In genomic region chr3:144384648-144385047, GRCm38 (mm10) we compare ENCODE assay signal across 24 mouse cellular contexts.
"Had no signal": no experiment of that assay in that cellular context is flagged by ENCODE, and none has a peak within 500 bp of the region (broad histone marks: within the 10 kb centered on the region; RNA-seq: fewer than 3 reads in every experiment).

No protein-coding gene starts in this region.

- H3K9me3 ChIP-seq: heart, embryonic 13.5 days; heart, embryonic 15.5 days; hindbrain, embryonic 13.5 days; hindbrain, embryonic 15.5 days; kidney, embryonic 15.5 days; limb, embryonic 13.5 days; limb, embryonic 15.5 days had no signal

- H3K4me3 ChIP-seq: heart, adult 2 months; heart, embryonic 13.5 days; heart, embryonic 15.5 days; hindbrain, embryonic 13.5 days; hindbrain, embryonic 15.5 days; kidney, embryonic 15.5 days; limb, embryonic 13.5 days; limb, embryonic 15.5 days had no signal

- H3K27ac ChIP-seq: heart, adult 2 months; heart, embryonic 13.5 days; heart, embryonic 15.5 days; hindbrain, embryonic 13.5 days; hindbrain, embryonic 15.5 days; hindbrain, postnatal 0 days; kidney, embryonic 15.5 days; kidney, postnatal 0 days; limb, embryonic 13.5 days; limb, embryonic 15.5 days had no signal

- ATAC-seq: hindbrain, postnatal 0 days; intestine, embryonic 16.5 days had no signal

- DNase-seq: gastrocnemius, postnatal 14 days; gastrocnemius, postnatal 36 days; heart, adult 11 months; heart, adult 2 months; heart, postnatal 14 days; heart, postnatal 36 days; kidney, adult 11 months; kidney, adult 2 months; kidney, adult 9 months; kidney, postnatal 14 days; kidney, postnatal 36 days; layer of hippocampus, adult 9-11 months; left cerebral cortex, postnatal 4 days had no signal

- H3K4me2 ChIP-seq: heart, embryonic 11.5 days; heart, embryonic 13.5 days; heart, embryonic 15.5 days; hindbrain, embryonic 13.5 days; hindbrain, embryonic 15.5 days; kidney, embryonic 15.5 days; limb, embryonic 13.5 days; limb, embryonic 15.5 days had no signal

- H3K36me3 ChIP-seq: heart, embryonic 13.5 days; heart, embryonic 15.5 days; hindbrain, embryonic 13.5 days; hindbrain, embryonic 15.5 days; kidney, embryonic 15.5 days; limb, embryonic 13.5 days; limb, embryonic 15.5 days had no signal

- H3K9ac ChIP-seq: heart, embryonic 13.5 days; heart, embryonic 15.5 days; hindbrain, embryonic 13.5 days; hindbrain, embryonic 15.5 days; kidney, embryonic 15.5 days; limb, embryonic 13.5 days; limb, embryonic 15.5 days had no signal

- H3K27me3 ChIP-seq: heart, embryonic 15.5 days; hindbrain, embryonic 15.5 days; kidney, embryonic 15.5 days had no signal
